Mouse (Mus musculus) adrenal gland, postnatal 25 days (tissue): ENCODE data around the gene Phc1. TPM values are rescaled to one million over a fixed set of nuclear protein-coding genes. Genes with fewer than 3 reads are reported as not detected.

Experiments used
- DNase-seq: peaks from one replicate; pipeline ENCODE4 v3.0.0; 2021; ENCODE audit warnings: mixed read lengths
- total RNA-seq: library from RNA; stranded (reverse); gene quantifications from 2 replicates; pipeline ENCODE4 v1.2.3, GENCODE M21; 2021

The Phc1 gene
- total RNA-seq, 1 experiment from 2014 or later: 29.8 TPM

DNA sequence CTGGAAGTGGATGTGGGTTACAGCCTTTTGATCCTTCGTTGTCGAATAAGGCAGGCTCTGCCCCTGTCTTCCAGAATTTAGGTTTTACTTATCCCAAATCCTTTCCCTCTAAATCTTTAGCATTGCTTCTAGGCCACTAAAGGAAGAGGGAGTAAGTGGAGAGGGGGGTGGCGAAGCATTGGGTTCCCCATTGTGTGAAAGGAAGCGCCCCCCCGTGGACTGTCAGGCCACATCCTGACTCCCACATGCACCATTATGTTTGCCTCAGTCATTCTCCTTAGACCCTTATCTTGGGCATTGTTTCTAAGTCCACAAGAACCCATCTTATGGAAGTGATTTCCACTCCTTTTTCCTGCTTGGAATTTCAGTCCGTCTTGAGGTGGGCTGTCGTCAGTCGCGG is 45.1 kb downstream of the Phc1 start:
- no peak for DNase-seq

DNA sequence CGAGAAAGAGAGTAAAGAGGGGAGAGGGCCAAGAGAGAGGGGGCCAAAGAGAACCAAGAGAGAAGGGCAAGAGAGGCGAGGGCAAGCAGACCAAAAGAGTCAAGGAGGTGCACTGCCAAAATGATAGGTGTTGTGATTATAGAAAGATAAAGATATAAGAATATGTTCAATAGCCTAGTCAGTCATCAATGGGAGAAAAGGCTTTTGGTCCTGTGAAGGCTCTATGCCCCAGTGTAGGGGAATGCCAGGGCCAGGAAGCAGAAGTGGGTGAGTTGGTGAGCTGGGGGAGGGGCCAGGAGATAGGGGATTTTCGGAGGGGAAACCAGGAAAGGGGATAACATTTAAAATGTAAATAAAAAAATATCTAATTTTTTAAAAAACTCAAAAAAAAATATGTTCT is 46.1 kb downstream of the Phc1 start:
- no peak for DNase-seq

DNA sequence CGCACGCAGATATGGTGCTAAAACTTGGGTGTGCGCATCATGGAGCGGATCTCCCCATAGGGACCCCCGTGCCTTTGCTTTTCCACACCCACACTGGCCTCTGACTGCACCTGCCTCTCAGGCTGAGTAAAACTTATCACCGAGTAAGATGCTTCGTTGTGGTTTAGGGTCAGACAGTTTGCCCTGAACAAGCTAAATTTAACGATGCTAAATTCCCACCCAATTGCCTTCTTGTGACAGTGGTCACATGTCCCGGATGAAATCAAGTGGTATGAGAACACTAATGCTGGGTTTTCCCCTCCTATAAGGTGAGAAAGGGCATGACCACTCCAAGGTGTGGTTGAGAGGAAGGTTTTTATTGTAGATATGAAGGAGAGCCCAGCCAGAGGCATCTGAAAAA is 46.6 kb downstream of the Phc1 start:
- DNase-seq: no peak

- DNase-seq: no peak
These were observed 47.2 kb downstream of the Phc1 start for GRCm38 (mm10) chr6:122293121-122293520.

- DNase-seq: no peak
These were observed 48.2 kb downstream of the Phc1 start for GRCm38 (mm10) chr6:122292184-122292583.

- DNase-seq: no peak
These were observed 48.6 kb downstream of the Phc1 start for GRCm38 (mm10) chr6:122291735-122292134.

DNA sequence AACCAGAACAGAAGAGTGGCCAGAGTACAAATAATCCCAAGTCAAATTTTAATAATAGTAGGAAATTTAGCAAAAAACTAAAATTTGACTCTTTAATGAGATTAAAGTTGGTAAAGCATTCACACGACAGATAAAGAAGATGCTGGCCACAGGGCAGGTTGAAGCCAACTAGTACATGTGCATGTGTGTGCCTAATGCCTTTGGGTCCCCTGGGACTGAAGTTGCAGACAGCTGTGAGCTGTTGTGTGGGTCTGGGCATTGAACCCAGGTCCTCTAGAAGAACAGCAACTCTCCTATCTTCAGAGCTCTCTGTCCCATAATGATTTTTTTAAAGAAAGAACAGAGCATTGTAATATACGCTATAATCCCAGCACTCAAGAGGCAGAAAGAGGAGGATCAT is 49.1 kb downstream of the Phc1 start:
- DNase-seq: no peak

- no peak for DNase-seq
These were observed 50.1 kb downstream of the Phc1 start for GRCm38 (mm10) chr6:122290253-122290652.

DNA sequence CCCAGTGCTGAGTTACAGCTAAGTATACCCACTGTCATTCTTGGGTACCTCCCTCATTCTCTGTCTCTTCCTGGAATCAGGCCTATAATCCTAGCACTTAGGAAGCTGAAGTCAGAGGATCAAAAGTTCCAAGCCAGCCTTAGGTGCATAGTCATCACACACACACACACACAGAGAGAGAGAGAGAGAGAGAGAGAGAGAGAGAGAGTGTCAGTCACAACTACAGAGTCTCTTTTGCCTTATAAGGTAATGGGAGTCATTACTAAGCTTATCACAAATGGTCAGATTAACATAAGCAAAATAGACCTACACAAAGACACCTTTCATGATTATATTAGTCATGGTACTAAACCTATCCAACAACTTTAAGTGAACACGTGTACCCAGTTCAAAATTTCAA is 51.0 kb downstream of the Phc1 start:
- DNase-seq: no peak

GRCm38 (mm10) chr6:122288263-122288662 is 52.1 kb downstream of the Phc1 start:
- DNase-seq: no peak

GRCm38 (mm10) chr6:122284823-122285222 is 55.5 kb downstream of the Phc1 start:
- no peak for DNase-seq

- no peak for DNase-seq
These were observed 56.1 kb downstream of the Phc1 start for GRCm38 (mm10) chr6:122284304-122284703.

GRCm38 (mm10) chr6:122283429-122283828 is 56.9 kb downstream of the Phc1 start:
- DNase-seq: no peak

DNA sequence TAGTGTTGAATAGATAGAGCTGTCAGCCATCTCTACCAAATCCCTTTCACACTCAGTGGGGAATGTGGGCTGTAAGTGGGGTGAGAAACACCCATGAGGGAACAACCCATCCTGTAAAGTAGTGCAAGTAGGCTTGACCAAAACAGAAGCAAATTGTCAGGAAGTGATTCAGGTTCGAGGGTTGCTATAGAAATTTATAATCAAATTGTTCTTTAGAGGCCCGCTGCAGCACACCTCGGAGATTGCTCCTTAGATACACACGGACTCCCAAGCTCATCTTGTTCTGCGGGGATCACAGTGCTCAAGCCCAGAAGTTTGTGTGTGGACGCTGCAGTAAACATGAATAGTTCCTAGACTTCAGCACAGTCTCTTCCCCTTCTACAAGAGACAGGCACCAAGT is 57.6 kb downstream of the Phc1 start, which contains the start of gene Klrg1:
TSS of gene Klrg1 (minus strand) at position 101 of the 400 bp plus-strand sequence.
- no peak for DNase-seq

DNA sequence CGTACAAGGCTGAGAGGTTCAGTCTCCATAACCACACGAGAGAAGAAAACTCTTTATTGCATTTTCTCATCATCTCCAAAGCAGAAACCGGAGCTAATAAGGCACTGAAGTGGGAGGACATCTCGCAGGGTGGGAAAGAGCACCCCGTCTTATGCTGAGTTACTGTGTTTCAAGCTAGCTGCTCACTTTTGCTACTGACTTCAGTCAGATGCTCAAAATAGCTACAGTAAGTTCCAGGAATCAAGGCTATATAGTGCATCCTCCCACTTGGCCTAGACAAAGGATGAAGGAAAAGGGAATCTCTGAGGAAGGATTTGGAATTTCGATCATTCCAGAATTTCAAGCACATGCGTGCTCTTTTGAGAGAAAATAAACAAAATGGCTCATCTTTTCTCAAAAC is 63.8 kb downstream of the Phc1 start:
- DNase-seq: no peak

- no peak for DNase-seq
These were observed 65.8 kb downstream of the Phc1 start for GRCm38 (mm10) chr6:122274546-122274945.

DNA sequence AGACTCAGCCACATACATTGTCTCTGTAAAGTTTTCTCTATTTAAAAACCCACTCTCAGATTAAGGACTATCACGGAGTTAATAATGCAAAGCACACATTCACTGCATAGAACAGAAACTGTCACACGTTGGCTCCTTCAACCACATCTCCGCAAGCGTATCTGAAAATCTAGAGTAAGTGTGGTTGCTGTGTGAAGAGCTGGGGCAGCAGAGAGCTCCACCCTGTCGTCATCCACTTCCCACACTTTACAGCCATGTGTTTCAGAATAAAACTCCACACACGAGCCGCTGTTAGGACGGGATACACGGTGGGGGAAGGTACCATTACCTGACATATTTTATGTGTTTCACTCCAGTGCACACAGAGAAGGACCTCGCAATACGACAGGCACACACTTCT is 70.2 kb downstream of the Phc1 start:
- no peak for DNase-seq

- no peak for DNase-seq
These were observed 71.2 kb downstream of the Phc1 start for GRCm38 (mm10) chr6:122269170-122269569.

- peak; percentile 75 for DNase-seq
These were observed 71.8 kb downstream of the Phc1 start for GRCm38 (mm10) chr6:122268561-122268960.

Other genes starting within 250 kb of the Phc1 start
- gene Klrg1, start 57.7 kb downstream of the Phc1 start, total RNA-seq: not detected in 2 replicates
- 159 and 168 TPM in 2 replicates for gene M6pr, start 31.8 kb downstream of the Phc1 start, total RNA-seq
- gene Rimklb, start 158.2 kb upstream of the Phc1 start, total RNA-seq: 0.52 TPM in 1 of 2 replicates, not detected in the other
- gene Mfap5, start 165.3 kb upstream of the Phc1 start, total RNA-seq: 7.5 and 8.6 TPM in 2 replicates
- not detected in 2 replicates for gene Aicda, start 213.2 kb upstream of the Phc1 start, total RNA-seq